In genomic region chr9:75430822-75431621, GRCm38 (mm10) we compare ENCODE assay signal across 9 mouse cellular contexts. TPM values are rescaled to one million over a fixed set of nuclear protein-coding genes. Genes with fewer than 3 reads are reported as not detected.
DNase-seq lines count a peak whose midpoint lies in the region; ATAC-seq and TF ChIP-seq lines count a peak whose summit lies in the region.
"Had no signal": no experiment of that assay in that cellular context is flagged by ENCODE, and none has a peak within 500 bp of the region (broad histone marks: within the 10 kb centered on the region; RNA-seq: fewer than 3 reads in every experiment).

No protein-coding gene starts in this region.

- H3K4me2 ChIP-seq in midbrain, embryonic 15.5 days: no peak overlapping the region
- H3K4me2 ChIP-seq in heart, embryonic 11.5 days: peak overlapping the region; percentile 6
- H3K4me2 ChIP-seq in liver, embryonic 16.5 days (ENCODE audit: low read depth, low read length): no peak overlapping the region
- H3K4me2 ChIP-seq in stomach, postnatal 0 days (replicated peaks; ENCODE audit: low read depth): no peak overlapping the region
- no peak overlapping the region for H3K4me2 ChIP-seq in forebrain, embryonic 15.5 days (replicated peaks)

- TF ChIP-seq CTCF in stomach, postnatal 0 days (IDR thresholded peaks at IDR 0.05; ENCODE audit: low read depth): no peak

- H3K4me3 ChIP-seq in midbrain, embryonic 10.5 days: no peak overlapping the region
- no peak overlapping the region for H3K4me3 ChIP-seq in midbrain, embryonic 15.5 days
- H3K4me3 ChIP-seq in heart, embryonic 11.5 days (ENCODE audit: low read depth, low read length): no peak overlapping the region
- no peak overlapping the region for H3K4me3 ChIP-seq in liver, embryonic 16.5 days (ENCODE audit: low read depth, low read length)
- no peak overlapping the region for H3K4me3 ChIP-seq in stomach, postnatal 0 days (ENCODE audit: low read depth, low read length)
- H3K4me3 ChIP-seq in forebrain, embryonic 15.5 days: no peak overlapping the region

- ATAC-seq in midbrain, embryonic 15.5 days (replicated peaks): no peak
- no peak for ATAC-seq in heart, embryonic 11.5 days (replicated peaks; ENCODE audit: insufficient number of reproducible peaks, low FRiP score, low TSS enrichment)
- peak; percentile 61; the same call in 1 of the 2 replicates for ATAC-seq in liver, embryonic 16.5 days (ENCODE audit: low read depth)
- ATAC-seq in stomach, postnatal 0 days (ENCODE audit: low FRiP score, low TSS enrichment): no peak
- ATAC-seq in forebrain, embryonic 15.5 days (replicated peaks): no peak

- peaks cover 12% of the 10 kb centered on the region for H3K4me1 ChIP-seq in midbrain, embryonic 10.5 days
- H3K4me1 ChIP-seq in midbrain, embryonic 15.5 days: no peaks in the 10 kb centered on the region
- peaks cover 21% of the 10 kb centered on the region for H3K4me1 ChIP-seq in heart, embryonic 11.5 days (ENCODE audit: control insufficient read depth, insufficient read depth, low read length)
- H3K4me1 ChIP-seq in liver, embryonic 16.5 days (ENCODE audit: control insufficient read depth, low read depth, low read length): no peaks in the 10 kb centered on the region; the same call in 1 of the 2 replicates
- H3K4me1 ChIP-seq in stomach, postnatal 0 days (replicated peaks; ENCODE audit: control insufficient read depth, insufficient read depth): no peaks in the 10 kb centered on the region
- H3K4me1 ChIP-seq in forebrain, embryonic 15.5 days: peaks cover 11% of the 10 kb centered on the region

- H3K27ac ChIP-seq in midbrain, embryonic 10.5 days (replicated peaks): peak overlapping the region; percentile 17; the same call in 1 of the 2 replicates
- H3K27ac ChIP-seq in midbrain, embryonic 15.5 days: no peak overlapping the region
- peak overlapping the region; percentile 66; the same call in 1 of the 2 replicates for H3K27ac ChIP-seq in heart, embryonic 11.5 days (ENCODE audit: low read depth, low read length)
- no peak overlapping the region for H3K27ac ChIP-seq in liver, embryonic 16.5 days (ENCODE audit: low read length)
- no peak overlapping the region for H3K27ac ChIP-seq in stomach, postnatal 0 days (replicated peaks)
- no peak overlapping the region for H3K27ac ChIP-seq in forebrain, embryonic 15.5 days (replicated peaks)

- DNase-seq in midbrain, embryonic 10.5 days (ENCODE audit: low spot score): no peak
- DNase-seq in brain, adult 2 months (ENCODE audit: low read depth, low spot score): peak; percentile 76
- DNase-seq in stomach, postnatal 0 days (ENCODE audit: low spot score): no peak
- no peak for DNase-seq in B cell, adult 2 months
- DNase-seq: kidney, adult 8-10 months had no signal

- no peaks in the 10 kb centered on the region for H3K36me3 ChIP-seq in midbrain, embryonic 10.5 days
- no peaks in the 10 kb centered on the region for H3K36me3 ChIP-seq in midbrain, embryonic 15.5 days (replicated peaks)
- H3K36me3 ChIP-seq in heart, embryonic 11.5 days (ENCODE audit: control insufficient read depth, insufficient read depth, low read length): no peaks in the 10 kb centered on the region
- no peaks in the 10 kb centered on the region for H3K36me3 ChIP-seq in liver, embryonic 16.5 days (ENCODE audit: control insufficient read depth, insufficient read depth)
- H3K36me3 ChIP-seq in stomach, postnatal 0 days (ENCODE audit: control insufficient read depth, insufficient read depth, low read length): no peaks in the 10 kb centered on the region
- H3K36me3 ChIP-seq in forebrain, embryonic 15.5 days: no peaks in the 10 kb centered on the region

- WGBS in midbrain, embryonic 10.5 days: 81% methylated on average over 16 of the region's 16 CpGs
- WGBS in midbrain, embryonic 15.5 days: 74% methylated on average over 16 of the region's 16 CpGs
- WGBS in heart, embryonic 11.5 days (ENCODE audit: insufficient replicate concordance): 50% methylated on average over 16 of the region's 16 CpGs
- WGBS in liver, embryonic 16.5 days (ENCODE audit: insufficient replicate concordance): 45% methylated on average over 16 of the region's 16 CpGs
- 68% methylated on average over 16 of the region's 16 CpGs for WGBS in stomach, postnatal 0 days
- 74% methylated on average over 16 of the region's 16 CpGs for WGBS in forebrain, embryonic 15.5 days

- H3K27me3 ChIP-seq in midbrain, embryonic 10.5 days (ENCODE audit: low read depth, poor library complexity, severe bottlenecking): no peaks in the 10 kb centered on the region
- no peaks in the 10 kb centered on the region for H3K27me3 ChIP-seq in midbrain, embryonic 15.5 days (replicated peaks)
- H3K27me3 ChIP-seq in heart, embryonic 11.5 days (ENCODE audit: control insufficient read depth, insufficient read depth, low read length): no peaks in the 10 kb centered on the region
- no peaks in the 10 kb centered on the region for H3K27me3 ChIP-seq in liver, embryonic 16.5 days (ENCODE audit: control insufficient read depth, insufficient read depth, low read depth, low read length)
- H3K27me3 ChIP-seq in stomach, postnatal 0 days (ENCODE audit: control insufficient read depth, insufficient read depth, low read length): no peaks in the 10 kb centered on the region
- no peaks in the 10 kb centered on the region for H3K27me3 ChIP-seq in forebrain, embryonic 15.5 days

- no peaks in the 10 kb centered on the region for H3K9me3 ChIP-seq in midbrain, embryonic 10.5 days (replicated peaks)
- H3K9me3 ChIP-seq in midbrain, embryonic 15.5 days: no peaks in the 10 kb centered on the region
- no peaks in the 10 kb centered on the region for H3K9me3 ChIP-seq in heart, embryonic 11.5 days (replicated peaks; ENCODE audit: control insufficient read depth, low read length)
- H3K9me3 ChIP-seq in liver, embryonic 16.5 days (replicated peaks; ENCODE audit: control insufficient read depth, low read length): no peaks in the 10 kb centered on the region
- no peaks in the 10 kb centered on the region for H3K9me3 ChIP-seq in stomach, postnatal 0 days (ENCODE audit: control insufficient read depth, low read length)
- H3K9me3 ChIP-seq in forebrain, embryonic 15.5 days: no peaks in the 10 kb centered on the region

- TF ChIP-seq EP300 in stomach, postnatal 0 days (optimal IDR thresholded peaks at IDR 0.05): no peak

- no peak overlapping the region for H3K9ac ChIP-seq in midbrain, embryonic 15.5 days
- peak overlapping the region; percentile 10; the same call in 1 of the 2 replicates for H3K9ac ChIP-seq in heart, embryonic 11.5 days (ENCODE audit: low read depth, low read length)
- no peak overlapping the region for H3K9ac ChIP-seq in liver, embryonic 16.5 days (ENCODE audit: low read depth, low read length)
- no peak overlapping the region for H3K9ac ChIP-seq in stomach, postnatal 0 days (ENCODE audit: low read length)
- H3K9ac ChIP-seq in forebrain, embryonic 15.5 days (replicated peaks): no peak overlapping the region

RNA-seq across cellular contexts. Expression of gene Leo1, which starts 10.3 kb away (rescaled TPM):
- 49.4 and 52.3 TPM in 2 replicates for polyA plus RNA-seq in midbrain, embryonic 10.5 days (2016; fragmentation: Nextera tagmentation; extraction: Ambion mirVana)
- 45.9 and 46.4 TPM in 2 replicates for polyA plus RNA-seq in midbrain, embryonic 15.5 days (2015; fragmentation: Nextera tagmentation; extraction: Ambion mirVana)
- 33.5 and 36.0 TPM in 2 replicates for polyA plus RNA-seq in heart, embryonic 11.5 days (2014; fragmentation: Nextera tagmentation; extraction: Ambion mirVana)
- polyA plus RNA-seq in liver, embryonic 16.5 days (2015; fragmentation: Nextera tagmentation; extraction: Ambion mirVana): 13.2 TPM in 2 replicates
- 16.1 and 17.8 TPM in 2 replicates for polyA plus RNA-seq in stomach, postnatal 0 days (2015; fragmentation: Nextera tagmentation; extraction: Ambion mirVana)
- 40.6 and 40.7 TPM in 2 replicates for polyA plus RNA-seq in forebrain, embryonic 15.5 days (2015; fragmentation: Nextera tagmentation; extraction: Ambion mirVana)

RNA-seq across cellular contexts. Expression of gene Mapk6, which starts 21.2 kb away (rescaled TPM):
- 138 and 156 TPM in 2 replicates for polyA plus RNA-seq in midbrain, embryonic 10.5 days (2016; fragmentation: Nextera tagmentation; extraction: Ambion mirVana)
- polyA plus RNA-seq in midbrain, embryonic 15.5 days (2015; fragmentation: Nextera tagmentation; extraction: Ambion mirVana): 155 and 169 TPM in 2 replicates
- 70.0 and 77.5 TPM in 2 replicates for polyA plus RNA-seq in heart, embryonic 11.5 days (2014; fragmentation: Nextera tagmentation; extraction: Ambion mirVana)
- 14.3 and 15.5 TPM in 2 replicates for polyA plus RNA-seq in liver, embryonic 16.5 days (2015; fragmentation: Nextera tagmentation; extraction: Ambion mirVana)
- 28.9 and 29.0 TPM in 2 replicates for polyA plus RNA-seq in stomach, postnatal 0 days (2015; fragmentation: Nextera tagmentation; extraction: Ambion mirVana)
- 137 and 138 TPM in 2 replicates for polyA plus RNA-seq in forebrain, embryonic 15.5 days (2015; fragmentation: Nextera tagmentation; extraction: Ambion mirVana)

Comparison
In these comparisons a context has a peak if more than half of its experiments do, and no peak if none do; other contexts are left out.
1. H3K27ac ChIP-seq: peak in midbrain, embryonic 10.5 days (single experiment) and heart, embryonic 11.5 days (single experiment); none in midbrain, embryonic 15.5 days (single experiment), liver, embryonic 16.5 days (single experiment), stomach, postnatal 0 days (single experiment) and forebrain, embryonic 15.5 days (single experiment).